Mouse (Mus musculus): ENCODE data around the gene Ctsc.

The Ctsc gene

GRCm38 (mm10) chr7:88296932-88297331 is 19.0 kb downstream of the Ctsc start:
- no peak for DNase-seq

- DNase-seq, result no peak
Measured at GRCm38 (mm10) chr7:88305750-88306149, 27.9 kb downstream of the Ctsc start.

- no peak for DNase-seq
Measured at GRCm38 (mm10) chr7:88306725-88307124, 28.8 kb downstream of the Ctsc start.

GRCm38 (mm10) chr7:88310398-88311180 is 32.7 kb downstream of the Ctsc start:
- DNase-seq, result peak in 1 of 2 experiments; percentile 2

DNA sequence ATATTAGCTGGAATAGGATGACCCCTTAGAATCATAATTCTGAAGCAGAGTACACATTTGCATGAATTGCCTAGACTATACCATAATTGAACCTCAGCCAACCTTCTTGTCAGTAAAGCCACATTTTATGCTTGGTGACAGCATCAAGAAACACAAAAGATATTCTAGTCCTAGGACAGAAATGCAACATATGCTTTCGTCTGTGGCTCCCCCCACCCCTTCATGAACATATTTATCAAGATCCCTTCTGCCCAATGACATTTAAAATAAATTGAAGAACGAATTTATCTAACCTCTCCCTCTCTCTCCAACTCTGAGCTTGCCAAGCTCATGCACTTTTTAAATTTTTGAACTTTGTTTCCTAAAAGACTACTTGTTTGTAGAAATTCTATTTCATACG is 38.5 kb downstream of the Ctsc start:
- DNase-seq, result no peak

GRCm38 (mm10) chr7:88318474-88318873 is 40.6 kb downstream of the Ctsc start:
- no peak for DNase-seq

- DNase-seq, result no peak
Measured at GRCm38 (mm10) chr7:88318904-88319303, 41.0 kb downstream of the Ctsc start.

GRCm38 (mm10) chr7:88319414-88320140 is 41.7 kb downstream of the Ctsc start:
- DNase-seq, result no peak

GRCm38 (mm10) chr7:88320628-88321336 is 42.9 kb downstream of the Ctsc start:
- no peak for DNase-seq

GRCm38 (mm10) chr7:88322431-88322830 is 44.5 kb downstream of the Ctsc start:
- DNase-seq, result no peak

- no peak for DNase-seq
Measured at GRCm38 (mm10) chr7:88327495-88327894, 49.6 kb downstream of the Ctsc start.

DNA sequence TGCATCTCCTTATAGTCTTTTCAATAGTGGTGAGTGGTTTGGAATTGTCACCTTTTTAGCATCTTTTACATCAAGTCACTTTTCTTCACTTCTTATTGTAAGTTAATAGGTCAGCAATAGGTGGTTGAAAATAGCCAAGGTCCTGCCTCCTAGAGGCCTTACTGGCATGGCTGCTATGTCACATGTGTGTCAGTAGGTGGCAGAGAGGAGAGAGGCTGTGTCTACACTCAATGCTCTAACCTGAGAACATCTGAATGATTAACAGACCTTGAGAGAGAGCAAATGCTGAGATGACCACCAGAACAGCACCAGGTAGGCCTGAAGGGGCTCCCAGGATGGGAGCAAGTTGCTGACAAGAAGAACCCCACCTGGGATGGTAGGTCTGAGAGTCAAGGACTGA is 65.9 kb downstream of the Ctsc start:
- peak; percentile 15 to 41 for DNase-seq

- no peak for DNase-seq
Measured at GRCm38 (mm10) chr7:88346035-88346434, 68.2 kb downstream of the Ctsc start.

GRCm38 (mm10) chr7:88356871-88357776 is 79.2 kb downstream of the Ctsc start:
- peak; percentile 17 to 47 for DNase-seq

DNA sequence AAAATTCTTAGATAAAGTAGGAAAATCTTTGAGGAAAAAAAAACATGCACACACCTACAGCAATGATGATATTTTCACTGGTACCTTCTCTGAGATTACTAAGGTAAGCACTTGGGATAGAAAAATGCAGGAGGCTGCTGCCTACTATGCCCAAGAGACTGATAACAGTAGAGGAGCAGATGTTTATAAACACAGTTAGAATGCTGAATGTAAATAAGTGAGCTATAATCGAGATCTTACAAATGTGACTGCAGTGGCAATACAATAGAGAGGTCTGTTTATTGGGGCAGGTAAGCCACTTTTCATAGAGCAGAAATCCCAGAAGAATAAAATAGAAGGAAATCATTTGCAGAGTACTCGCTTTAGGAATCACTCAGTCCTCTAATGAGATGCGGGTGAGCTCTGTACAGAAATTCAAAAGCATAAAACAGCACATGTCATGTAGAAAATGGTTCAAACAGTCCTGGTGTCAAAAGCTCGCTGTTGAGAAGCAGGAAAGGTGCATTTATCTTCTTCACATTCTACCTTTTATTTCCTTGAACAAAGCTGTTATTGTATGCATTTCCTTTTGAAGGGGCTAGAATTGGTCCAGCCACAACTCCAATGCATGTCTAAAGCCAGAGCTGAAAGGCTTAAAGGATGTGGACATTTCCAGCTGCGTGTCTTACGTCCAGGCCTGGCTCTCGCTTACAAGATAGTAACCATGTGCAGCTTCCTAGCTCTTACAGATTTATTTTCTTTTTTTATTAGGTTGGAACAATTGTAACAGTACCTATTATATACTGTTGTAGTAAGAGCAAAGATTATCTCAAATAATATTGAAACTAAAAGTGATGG is 80.4 kb downstream of the Ctsc start:
- DNase-seq, result no peak

All from kidney, postnatal 36 days (tissue).